Mouse (Mus musculus): ENCODE measurements around the gene Arid1a. TPM values are rescaled to one million over a fixed set of nuclear protein-coding genes. Genes with fewer than 3 reads are reported as not detected.
A peak's percentile ranks its signal among the peaks of the same experiment; 100 is the strongest.

The Arid1a gene
- total RNA-seq, 2 experiments from 2014 or later: 51.8 to 54.7 TPM

GRCm38 (mm10) chr4:133735282-133735681 is 21.3 kb downstream of the Arid1a start:
- DNase-seq: no peak

GRCm38 (mm10) chr4:133730122-133730521 is 26.4 kb downstream of the Arid1a start:
- DNase-seq: no peak

- DNase-seq: peak; percentile 78 to 85
These were observed 27.0 kb downstream of the Arid1a start for GRCm38 (mm10) chr4:133729541-133730093.

GRCm38 (mm10) chr4:133729007-133729406 is 27.6 kb downstream of the Arid1a start:
- DNase-seq: no peak

- no peak for DNase-seq
These were observed 28.3 kb downstream of the Arid1a start for GRCm38 (mm10) chr4:133728256-133728655.

- no peak for DNase-seq
These were observed 30.9 kb downstream of the Arid1a start for GRCm38 (mm10) chr4:133725706-133726105.

- no peak for DNase-seq
These were observed 36.8 kb downstream of the Arid1a start for GRCm38 (mm10) chr4:133719791-133720190.

- DNase-seq: no peak
These were observed 43.8 kb downstream of the Arid1a start for GRCm38 (mm10) chr4:133712755-133713154.

- no peak for DNase-seq
These were observed 45.1 kb downstream of the Arid1a start for GRCm38 (mm10) chr4:133711307-133712076.

GRCm38 (mm10) chr4:133709395-133709794 is 47.2 kb downstream of the Arid1a start:
- DNase-seq: peak; percentile 25 to 31

GRCm38 (mm10) chr4:133707464-133707863 is 49.1 kb downstream of the Arid1a start:
- DNase-seq: no peak

GRCm38 (mm10) chr4:133706956-133707355 is 49.6 kb downstream of the Arid1a start:
- DNase-seq: peak; percentile 61 to 76

GRCm38 (mm10) chr4:133705062-133705461 is 51.5 kb downstream of the Arid1a start:
- DNase-seq: no peak

- peak; percentile 41 to 52 for DNase-seq
These were observed 55.6 kb downstream of the Arid1a start for GRCm38 (mm10) chr4:133700905-133701368.

- DNase-seq: no peak
These were observed 61.2 kb downstream of the Arid1a start for GRCm38 (mm10) chr4:133695363-133695762.

- peak in 1 of 2 experiments; percentile 53 for DNase-seq
These were observed 66.3 kb downstream of the Arid1a start for GRCm38 (mm10) chr4:133690252-133690651.

- DNase-seq: peak; percentile 44 to 51
These were observed 68.0 kb downstream of the Arid1a start for GRCm38 (mm10) chr4:133688417-133689067.

- no peak for DNase-seq
These were observed 69.4 kb downstream of the Arid1a start for GRCm38 (mm10) chr4:133687126-133687525.

- DNase-seq: no peak
These were observed 70.1 kb downstream of the Arid1a start for GRCm38 (mm10) chr4:133686512-133686911.

GRCm38 (mm10) chr4:133680206-133680786 is 76.3 kb downstream of the Arid1a start:
- peak; percentile 34 to 57 for DNase-seq

- DNase-seq: no peak
These were observed 76.9 kb downstream of the Arid1a start for GRCm38 (mm10) chr4:133679629-133680028.

GRCm38 (mm10) chr4:133677266-133677665 is 79.3 kb downstream of the Arid1a start:
- DNase-seq: no peak

GRCm38 (mm10) chr4:133676189-133676588 is 80.4 kb downstream of the Arid1a start:
- no peak for DNase-seq

All from adrenal gland, postnatal 36 days (tissue).